Mouse (Mus musculus) limb, embryonic 11.5 days (tissue): ENCODE data around the gene Gm3045. TPM values are rescaled to one million over a fixed set of nuclear protein-coding genes. Genes with fewer than 3 reads are reported as not detected.

ENCODE experiments used
- ATAC-seq: fragments of 200-750 bp; cut with Nextera tagmentation; 2 replicates; pipeline ENCODE4 v1.8.0; 2017; ENCODE audit warnings: low read depth; ENCODE audit not compliant: insufficient number of reproducible peaks, low FRiP score, low TSS enrichment
- DNase-seq: peaks from one replicate; pipeline ENCODE4 v3.0.0-alpha.2; 2015; ENCODE audit warnings: low spot score
- H3K27ac ChIP-seq: fragments of 300-500 bp; sonication (generic); replicated peaks from 2 replicates; pipeline ENCODE4 v1.5.1; 2014; ENCODE audit warnings: low read depth, mild to moderate bottlenecking, low read length
- H3K27me3 ChIP-seq: fragments of 300-500 bp; sonication (generic); 2 replicates; pipeline ENCODE4 v1.6.1; 2014; ENCODE audit warnings: mild to moderate bottlenecking, low read length, mixed read lengths; ENCODE audit not compliant: control insufficient read depth, insufficient read depth
- H3K36me3 ChIP-seq: fragments of 300-500 bp; sonication (generic); 2 replicates; pipeline ENCODE4 v1.6.1; 2014; ENCODE audit warnings: mild to moderate bottlenecking, low read length, moderate library complexity, mixed read lengths; ENCODE audit not compliant: control insufficient read depth, insufficient read depth
- H3K4me1 ChIP-seq: fragments of 300-500 bp; sonication (generic); 2 replicates; pipeline ENCODE4 v1.6.1; 2014; ENCODE audit warnings: low read length, mixed read lengths; ENCODE audit not compliant: control insufficient read depth, insufficient read depth
- H3K4me2 ChIP-seq: fragments of 300-500 bp; sonication (generic); 2 replicates; pipeline ENCODE4 v1.6.1; 2014; ENCODE audit warnings: low read depth, mild to moderate bottlenecking, moderate library complexity; ENCODE audit not compliant: severe bottlenecking
- H3K4me3 ChIP-seq: fragments of 300-500 bp; sonication (generic); 2 replicates; pipeline ENCODE4 v1.5.1; 2014; ENCODE audit warnings: low read depth, low read length
- H3K9ac ChIP-seq: fragments of 300-500 bp; sonication (generic); 2 replicates; pipeline ENCODE4 v1.6.1; 2014; ENCODE audit warnings: mild to moderate bottlenecking, low read length
- H3K9me3 ChIP-seq: fragments of 300-500 bp; sonication (generic); 2 replicates; pipeline ENCODE4 v1.6.1; 2016; ENCODE audit warnings: low read length; ENCODE audit not compliant: control insufficient read depth
- WGBS: fragments of 180-500 bp; shearing (Covaris S2); extraction: QIAGEN DNeasy Blood & Tissue Kit; methylation state at CpG from one replicate; pipeline ENCODE4 v1.1.7; 2014; 5-methylcytosine and 5-hydroxymethylcytosine counted together
- polyA plus RNA-seq: library from polyadenylated mRNA; unstranded; fragments of >200 nt; fragmentation: Nextera tagmentation; extraction: Ambion mirVana; gene quantifications from 2 replicates; pipeline ENCODE4 v1.2.1, GENCODE M21; 2014

Gene Gm3045
- polyA plus RNA-seq, 1 experiment from 2014 or later: not detected

DNA sequence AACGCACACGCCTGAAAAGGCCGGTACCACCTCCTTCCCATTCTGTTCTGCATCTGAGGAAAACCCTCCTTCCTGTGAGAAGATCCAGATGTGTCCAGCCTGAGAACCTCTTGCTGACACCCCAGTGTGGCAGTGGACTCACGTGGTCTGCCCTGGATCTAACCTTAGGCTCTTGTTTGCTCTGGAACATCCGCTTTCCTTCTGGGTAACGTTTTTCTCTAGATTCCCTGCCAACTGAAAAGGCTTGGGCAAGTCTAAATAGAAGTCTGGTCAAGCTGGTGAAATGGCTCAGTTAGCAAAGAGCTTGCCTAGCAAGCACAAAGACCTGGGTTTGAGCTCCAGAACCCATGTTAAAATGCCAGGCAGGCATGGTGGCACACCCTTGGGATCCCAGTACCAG, 18.6 kb downstream of the Gm3045 start:
- H3K27ac ChIP-seq: no peak overlapping the region
- DNase-seq (no peak), ATAC-seq (no peak)
- 89% methylated on average over 6 of the region's 6 CpGs for whole genome bisulfite sequencing
- no peaks in the 10 kb centered on the region for H3K4me1 ChIP-seq
- H3K27me3 ChIP-seq: peaks cover 7% of the 10 kb centered on the region
- H3K4me3 ChIP-seq: no peak overlapping the region
- H3K36me3 ChIP-seq: no peaks in the 10 kb centered on the region
- H3K4me2 ChIP-seq: no peak overlapping the region
- no peaks in the 10 kb centered on the region for H3K9me3 ChIP-seq
- H3K9ac ChIP-seq: no peak overlapping the region

DNA sequence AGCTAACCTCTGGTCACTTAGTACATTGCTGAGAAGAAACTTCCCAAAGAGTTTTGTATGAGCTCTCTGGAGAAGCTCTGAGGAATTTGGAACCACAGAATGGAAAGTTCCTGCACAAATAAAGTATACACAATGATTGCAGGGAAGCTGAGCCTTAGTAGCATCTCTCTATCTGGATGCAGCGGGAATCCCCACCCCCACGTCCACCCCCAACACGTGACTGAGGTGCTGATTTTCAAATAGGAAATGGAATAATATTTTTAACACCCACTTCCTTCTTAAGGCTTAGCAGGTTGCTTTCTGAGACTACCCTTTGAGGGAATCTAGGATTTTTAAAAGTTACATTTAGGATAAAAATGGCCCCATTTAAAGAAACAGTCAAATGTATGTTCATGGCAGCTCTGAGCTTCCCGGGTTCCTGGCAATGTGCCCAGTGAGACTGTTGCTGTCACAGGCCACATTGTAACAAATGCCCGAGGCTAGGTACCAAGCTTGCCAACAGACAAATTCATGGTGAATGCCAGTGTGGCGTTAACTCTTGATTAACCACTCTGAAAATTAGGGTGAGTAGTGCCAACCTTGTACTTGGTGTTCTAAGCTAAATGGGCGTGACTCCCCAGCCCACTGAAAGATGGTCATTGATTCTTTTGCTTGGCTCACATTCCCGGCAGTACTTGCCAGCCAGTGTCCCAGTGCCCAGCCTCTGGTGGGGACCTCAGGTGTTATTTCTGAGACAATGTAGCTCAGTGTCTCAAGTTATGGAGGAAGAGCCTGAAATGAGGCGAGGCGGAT, 23.0 kb downstream of the Gm3045 start:
- Histone ChIP-seq H3K27ac (no peak overlapping the region), H3K9ac (no peak overlapping the region), H3K4me3 (no peak overlapping the region), H3K9me3 (no peaks in the 10 kb centered on the region), H3K27me3 (no peaks in the 10 kb centered on the region), H3K36me3 (no peaks in the 10 kb centered on the region), H3K4me1 (no peaks in the 10 kb centered on the region), H3K4me2 (no peak overlapping the region)
- ATAC-seq: no peak
- DNase-seq: no peak
- 87% methylated on average over 10 of the region's 10 CpGs for WGBS

DNA sequence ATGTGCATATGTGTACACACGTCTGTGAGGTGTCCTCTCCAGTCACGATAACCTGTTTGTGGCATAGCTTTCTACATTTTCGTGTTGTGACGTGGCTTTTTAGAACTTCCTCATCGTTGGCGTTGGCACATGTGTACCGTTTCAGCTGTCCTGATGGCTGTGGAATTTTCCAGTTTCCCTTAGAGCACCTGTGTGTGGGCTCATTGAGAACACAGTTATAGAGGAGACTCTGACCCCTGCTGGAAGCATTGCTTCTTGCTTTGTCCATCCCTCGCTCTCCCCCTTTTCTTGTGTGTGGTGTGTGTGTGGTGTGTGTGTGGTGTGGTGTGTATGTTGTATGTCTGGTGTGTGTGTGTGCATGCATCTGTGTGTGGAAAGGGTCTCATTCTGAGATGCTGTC, 23.6 kb downstream of the Gm3045 start:
- Histone ChIP-seq H3K9me3 (no peaks in the 10 kb centered on the region), H3K36me3 (no peaks in the 10 kb centered on the region), H3K27ac (no peak overlapping the region), H3K4me2 (no peak overlapping the region), H3K4me3 (no peak overlapping the region), H3K4me1 (no peaks in the 10 kb centered on the region), H3K9ac (no peak overlapping the region), H3K27me3 (no peaks in the 10 kb centered on the region)
- WGBS: 90% methylated on average over 8 of the region's 8 CpGs
- ATAC-seq (no peak), DNase-seq (no peak)

DNA sequence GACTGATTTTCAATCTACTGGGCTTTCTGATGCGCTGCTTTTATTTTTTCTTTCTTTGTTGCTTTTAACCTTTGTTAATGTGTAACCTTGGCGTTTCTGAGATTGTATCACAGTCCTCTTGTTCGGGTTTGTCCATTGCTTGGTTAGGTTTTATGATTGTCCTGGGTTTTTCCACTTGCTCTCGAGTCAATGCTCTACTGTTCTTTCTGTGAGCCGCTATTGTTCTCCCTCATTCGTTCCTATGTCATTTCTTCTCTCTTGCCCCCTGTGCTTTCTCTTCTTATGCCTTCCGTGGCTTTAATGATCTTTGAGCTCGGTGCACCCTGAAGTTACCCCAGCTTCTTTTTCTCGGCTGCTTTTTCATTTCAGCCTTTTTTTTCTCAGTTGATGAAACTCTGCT, 31.6 kb downstream of the Gm3045 start:
- H3K4me2 ChIP-seq: no peak overlapping the region
- no peak overlapping the region for H3K9ac ChIP-seq
- H3K36me3 ChIP-seq: no peaks in the 10 kb centered on the region
- H3K27ac ChIP-seq: no peak overlapping the region
- 70% methylated on average over 9 of the region's 9 CpGs for WGBS
- H3K4me3 ChIP-seq: no peak overlapping the region
- H3K9me3 ChIP-seq: no peaks in the 10 kb centered on the region
- ATAC-seq (no peak), DNase-seq (no peak)
- no peaks in the 10 kb centered on the region for H3K4me1 ChIP-seq
- no peaks in the 10 kb centered on the region for H3K27me3 ChIP-seq

DNA sequence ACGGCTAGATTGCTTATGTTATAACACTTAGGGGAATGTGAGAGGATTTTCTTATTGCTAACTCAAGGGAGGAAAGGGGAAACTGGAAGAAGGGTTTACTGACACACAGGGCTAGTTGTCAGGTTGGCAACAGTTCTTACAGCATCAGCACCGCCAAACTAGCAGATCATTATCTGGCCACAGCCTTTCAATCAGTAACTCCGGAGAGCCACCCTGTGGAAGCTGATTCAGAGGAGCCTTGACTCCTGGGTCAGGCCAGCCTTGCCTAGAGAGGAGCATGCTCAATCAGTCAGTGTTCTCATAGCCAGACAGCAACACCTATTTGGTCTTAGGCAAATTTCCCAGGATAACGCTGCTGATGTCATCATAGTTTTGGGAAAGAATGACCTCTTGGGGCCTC, 35.1 kb downstream of the Gm3045 start:
- 78% methylated on average over 4 of the region's 4 CpGs for WGBS
- no peak overlapping the region for H3K4me3 ChIP-seq
- no peak for ATAC-seq

DNA sequence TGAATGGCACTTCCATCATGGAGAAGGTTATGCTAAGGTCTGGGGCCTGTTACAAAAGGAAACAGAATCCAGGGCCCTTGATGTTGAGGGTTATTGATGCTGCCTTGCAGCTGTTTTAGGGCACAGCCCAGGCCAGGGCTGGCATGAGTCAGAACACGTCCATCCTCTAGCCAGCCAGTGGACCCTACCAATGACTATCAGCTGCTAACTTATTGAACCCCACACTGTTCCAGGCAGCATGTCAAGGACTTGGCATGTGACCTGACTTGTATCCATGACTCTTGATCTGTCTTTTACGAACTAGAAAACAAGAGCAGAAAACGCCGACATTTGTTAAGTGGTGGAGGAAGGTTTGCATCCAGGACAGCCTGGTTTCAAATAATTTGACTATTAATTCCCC, 36.4 kb downstream of the Gm3045 start:
- H3K27me3 ChIP-seq: no peaks in the 10 kb centered on the region
- DNase-seq: no peak
- H3K9me3 ChIP-seq: no peaks in the 10 kb centered on the region
- ATAC-seq: no peak
- no peak overlapping the region for H3K27ac ChIP-seq
- H3K4me2 ChIP-seq: no peak overlapping the region
- WGBS: 85% methylated on average over 4 of the region's 4 CpGs
- no peak overlapping the region for H3K4me3 ChIP-seq
- H3K36me3 ChIP-seq: no peaks in the 10 kb centered on the region
- H3K4me1 ChIP-seq: no peaks in the 10 kb centered on the region
- H3K9ac ChIP-seq: no peak overlapping the region

More for the DNA sequence above, 35.1 kb downstream of the Gm3045 start:
- DNase-seq: no peak
- H3K9me3 ChIP-seq: no peaks in the 10 kb centered on the region
- no peak overlapping the region for H3K4me2 ChIP-seq
- H3K27me3 ChIP-seq: no peaks in the 10 kb centered on the region
- H3K9ac ChIP-seq: no peak overlapping the region
- H3K27ac ChIP-seq: no peak overlapping the region
- H3K4me1 ChIP-seq: no peaks in the 10 kb centered on the region
- H3K36me3 ChIP-seq: no peaks in the 10 kb centered on the region

DNA sequence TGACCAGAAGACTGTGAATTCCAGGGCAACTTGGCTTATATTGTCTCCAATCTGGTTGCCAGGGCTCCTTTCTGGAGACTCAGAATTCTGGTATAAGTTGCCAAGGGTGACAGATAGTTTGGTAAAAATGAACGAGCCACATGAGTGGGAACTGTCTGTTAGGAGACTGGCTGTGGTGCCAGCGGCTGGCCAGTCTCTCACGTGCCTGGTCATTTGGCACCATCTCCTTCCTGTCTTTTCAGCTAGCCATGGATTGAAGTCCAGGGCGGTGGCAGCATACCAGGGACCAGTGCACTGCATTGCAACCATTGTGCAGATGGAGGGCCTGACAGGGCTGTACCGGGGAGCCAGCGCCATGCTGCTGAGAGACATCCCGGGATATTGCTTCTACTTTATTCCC, 36.9 kb downstream of the Gm3045 start:
- 89% methylated on average over 7 of the region's 7 CpGs for WGBS
- no peak overlapping the region for H3K27ac ChIP-seq

DNA sequence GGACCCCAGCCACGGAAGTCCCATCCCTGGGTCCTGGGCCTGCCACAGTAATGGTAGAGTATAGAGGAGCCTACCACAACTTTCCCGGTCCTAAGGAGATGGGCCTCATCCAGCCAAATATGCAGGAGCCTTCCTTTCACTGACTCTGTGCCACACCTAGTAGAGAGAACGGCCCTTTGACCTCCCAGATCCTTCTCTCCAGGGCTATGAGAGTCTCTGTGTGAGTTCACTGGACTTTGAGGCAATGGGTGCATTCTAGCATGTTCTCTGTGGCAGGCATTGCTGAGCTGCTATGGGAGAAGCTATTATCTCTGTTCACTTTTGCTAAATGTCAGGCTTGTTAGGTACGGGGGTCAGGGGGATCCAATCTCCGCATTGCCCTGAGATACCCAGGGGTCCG, 37.4 kb downstream of the Gm3045 start:
- WGBS: 63% methylated on average over 6 of the region's 6 CpGs
- no peaks in the 10 kb centered on the region for H3K27me3 ChIP-seq
- no peak overlapping the region for H3K9ac ChIP-seq
- no peaks in the 10 kb centered on the region for H3K4me1 ChIP-seq
- no peak for DNase-seq
- H3K4me2 ChIP-seq: no peak overlapping the region
- H3K36me3 ChIP-seq: no peaks in the 10 kb centered on the region
- no peaks in the 10 kb centered on the region for H3K9me3 ChIP-seq
- no peak overlapping the region for H3K4me3 ChIP-seq
- H3K27ac ChIP-seq: no peak overlapping the region
- ATAC-seq: no peak

More for the DNA sequence above, 36.9 kb downstream of the Gm3045 start:
- no peak overlapping the region for H3K4me2 ChIP-seq
- no peaks in the 10 kb centered on the region for H3K27me3 ChIP-seq
- DNase-seq (no peak), ATAC-seq (no peak)
- no peaks in the 10 kb centered on the region for H3K36me3 ChIP-seq
- H3K9ac ChIP-seq: no peak overlapping the region
- no peaks in the 10 kb centered on the region for H3K4me1 ChIP-seq
- H3K9me3 ChIP-seq: no peaks in the 10 kb centered on the region
- no peak overlapping the region for H3K4me3 ChIP-seq

DNA sequence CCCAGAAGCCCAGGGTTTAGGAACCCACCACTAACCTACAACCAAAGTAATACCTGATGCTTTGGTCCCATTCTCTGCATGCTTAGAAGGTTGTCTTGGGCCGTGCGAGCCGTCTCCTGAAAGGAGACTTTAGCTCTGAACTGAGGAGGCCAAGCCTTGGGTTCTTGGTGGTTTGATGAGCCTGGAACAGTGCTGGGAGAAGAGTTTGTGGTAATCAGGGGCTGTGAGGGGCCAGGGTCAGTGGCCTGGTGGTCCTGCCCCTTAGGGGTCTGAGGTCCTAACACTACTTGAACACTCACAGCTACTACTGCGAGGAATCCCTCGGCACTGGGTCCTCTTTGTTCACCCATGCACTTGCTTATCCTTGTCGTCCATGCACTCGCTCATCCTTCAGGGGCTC, 41.4 kb downstream of the Gm3045 start:
- Histone ChIP-seq H3K4me1 (no peaks in the 10 kb centered on the region), H3K36me3 (no peaks in the 10 kb centered on the region), H3K9ac (no peak overlapping the region), H3K4me2 (no peak overlapping the region), H3K9me3 (no peaks in the 10 kb centered on the region), H3K27ac (no peak overlapping the region), H3K4me3 (no peak overlapping the region), H3K27me3 (no peaks in the 10 kb centered on the region)
- WGBS: 91% methylated on average over 7 of the region's 7 CpGs
- ATAC-seq (no peak), DNase-seq (no peak)
